9 mouse cellular contexts compared by ENCODE assay signal in genomic region chr9:62553366-62553940, GRCm38 (mm10). TPM values are rescaled to one million over a fixed set of nuclear protein-coding genes. Genes with fewer than 3 reads are reported as not detected.
DNase-seq lines count a peak whose midpoint lies in the region; ATAC-seq and TF ChIP-seq lines count a peak whose summit lies in the region.
"Had no signal": no experiment of that assay in that cellular context is flagged by ENCODE, and none has a peak within 500 bp of the region (broad histone marks: within the 10 kb centered on the region; RNA-seq: fewer than 3 reads in every experiment).

No protein-coding gene starts in this region.

- H3K9ac ChIP-seq in heart, adult 2 months (ENCODE audit: low read depth, low read length) = no peak overlapping the region
- no peak overlapping the region for H3K9ac ChIP-seq in heart, embryonic 11.5 days (ENCODE audit: low read depth, low read length)
- H3K9ac ChIP-seq: limb, embryonic 15.5 days had no signal

- no peak overlapping the region for H3K4me3 ChIP-seq in heart, adult 2 months
- H3K4me3 ChIP-seq in heart, embryonic 11.5 days (ENCODE audit: low read depth, low read length) = no peak overlapping the region
- H3K4me3 ChIP-seq: limb, embryonic 15.5 days had no signal

- intact Hi-C loops in heart, adult 2 months (cut with DNase I) = loop anchor here (1.0 to 10.0 kb wide), 3 partner anchors 266 to 589 kb away; no protein-coding TSS in a partner anchor

- WGBS in heart, adult 2 months = 33% methylated on average over 7 of the region's 7 CpGs
- 28% methylated on average over 7 of the region's 7 CpGs for WGBS in heart, embryonic 11.5 days (ENCODE audit: insufficient replicate concordance)

- no peak for TF ChIP-seq POLR2A in heart, adult 2 months (IDR thresholded peaks at IDR 0.05; ENCODE audit: insufficient read depth, low read depth, low read length)

- no peaks in the 10 kb centered on the region for H3K4me1 ChIP-seq in heart, adult 2 months (ENCODE audit: control insufficient read depth, insufficient read depth, low read length)
- peaks cover 7% of the 10 kb centered on the region for H3K4me1 ChIP-seq in heart, embryonic 11.5 days (ENCODE audit: control insufficient read depth, insufficient read depth, low read length)
- H3K4me1 ChIP-seq: limb, embryonic 15.5 days had no signal

- no peaks in the 10 kb centered on the region for H3K9me3 ChIP-seq in heart, embryonic 11.5 days (replicated peaks; ENCODE audit: control insufficient read depth, low read length)
- H3K9me3 ChIP-seq: limb, embryonic 15.5 days had no signal

- no peak for ATAC-seq in heart, embryonic 11.5 days (replicated peaks; ENCODE audit: insufficient number of reproducible peaks, low FRiP score, low TSS enrichment)

- DNase-seq in heart, adult 2 months = peak; percentile 63 to 84
- DNase-seq in B cell, adult 2 months = peak; percentile 51 to 54
- DNase-seq in adrenal gland, adult 8-10 months = peak; percentile 34
- DNase-seq in embryo, embryonic 11 days = peak; percentile 82
- peak; percentile 72 to 84 for DNase-seq in kidney, postnatal 25 days
- DNase-seq in lung, postnatal 25 days (ENCODE audit: low spot score) = peak; percentile 67
- peak; percentile 70 for DNase-seq in thymus, postnatal 14 days

- no peak overlapping the region for H3K27ac ChIP-seq in heart, adult 2 months
- H3K27ac ChIP-seq in heart, embryonic 11.5 days (ENCODE audit: low read depth, low read length) = no peak overlapping the region
- H3K27ac ChIP-seq: limb, embryonic 15.5 days had no signal

- no peaks in the 10 kb centered on the region for H3K79me2 ChIP-seq in heart, adult 2 months (replicated peaks; ENCODE audit: control insufficient read depth, insufficient read depth, low read length)

- peak; percentile 86 for TF ChIP-seq CTCF in heart, adult 2 months (IDR thresholded peaks at IDR 0.05)

- H3K36me3 ChIP-seq in heart, adult 2 months (ENCODE audit: control insufficient read depth, insufficient read depth, low read length) = no peaks in the 10 kb centered on the region
- H3K36me3 ChIP-seq in heart, embryonic 11.5 days (ENCODE audit: control insufficient read depth, insufficient read depth, low read length) = no peaks in the 10 kb centered on the region
- H3K36me3 ChIP-seq: limb, embryonic 15.5 days had no signal

- H3K4me2 ChIP-seq in heart, embryonic 11.5 days = no peak overlapping the region
- H3K4me2 ChIP-seq: limb, embryonic 15.5 days had no signal

- 0 out of 2 replicates have a peak, but pooled peaks have one; percentile 65 for TF ChIP-seq EP300 in heart, adult 2 months (IDR thresholded peaks at IDR 0.05; ENCODE audit: insufficient read depth, low read depth, low read length)

- no peaks in the 10 kb centered on the region for H3K27me3 ChIP-seq in heart, adult 2 months (ENCODE audit: control insufficient read depth, insufficient read depth, low read length)
- no peaks in the 10 kb centered on the region for H3K27me3 ChIP-seq in heart, embryonic 11.5 days (ENCODE audit: control insufficient read depth, insufficient read depth, low read length)
- H3K27me3 ChIP-seq: limb, embryonic 15.5 days had no signal

RNA-seq across cellular contexts. Expression of gene Coro2b, which starts 16.6 kb away (rescaled TPM):
- total RNA-seq in heart, adult 2 months (2021) = 10 to 100 TPM; 10.1 to 11.6 TPM
- 16.4 and 17.2 TPM in 2 replicates for polyA plus RNA-seq in heart, adult 2 months (2012; rRNA removed)
- polyA plus RNA-seq in heart, embryonic 11.5 days (2014; fragmentation: Nextera tagmentation; extraction: Ambion mirVana) = 3.7 TPM in 2 replicates
- 10 to 100 TPM; 12.4 to 20.2 (median 18.2) TPM for total RNA-seq in adrenal gland, adult 8-10 months (2022)
